Mouse (Mus musculus) heart, embryonic 10.5 days (tissue): ENCODE data around the gene Cd8b1. TPM values are rescaled to one million over a fixed set of nuclear protein-coding genes. Genes with fewer than 3 reads are reported as not detected.

Source experiments
- polyA plus RNA-seq: library from polyadenylated mRNA; unstranded; fragments of >200 nt; fragmentation: Nextera tagmentation; extraction: Ambion mirVana; gene quantifications from 2 replicates; pipeline ENCODE4 v1.2.1, GENCODE M21; 2016

Cd8b1 gene
- polyA plus RNA-seq, 1 experiment from 2014 or later: not detected

Other genes with a start within 250 kb of the Cd8b1 start
- 5.0 and 5.2 TPM in 2 replicates for gene Thnsl2, start 178.3 kb upstream of the Cd8b1 start, polyA plus RNA-seq
- 1.9 TPM in 1 of 2 replicates, not detected in the other for gene Fabp1, start 123.0 kb upstream of the Cd8b1 start, polyA plus RNA-seq
- 53.5 and 55.5 TPM in 2 replicates for gene Krcc1, start 51.1 kb upstream of the Cd8b1 start, polyA plus RNA-seq
- gene Smyd1, start 555 bp upstream of the Cd8b1 start, polyA plus RNA-seq: 85.5 and 174 TPM in 2 replicates
- 0.11 TPM in 1 of 2 replicates, not detected in the other for gene Cd8a, start 50.6 kb downstream of the Cd8b1 start, polyA plus RNA-seq
- gene Rmnd5a, start 117.8 kb downstream of the Cd8b1 start, polyA plus RNA-seq: 9.7 and 11.4 TPM in 2 replicates
- 12.6 and 14.4 TPM in 2 replicates for gene Rnf103, start 171.1 kb downstream of the Cd8b1 start, polyA plus RNA-seq
- 62.1 and 69.8 TPM in 2 replicates for gene Chmp3, start 221.0 kb downstream of the Cd8b1 start, polyA plus RNA-seq